Mouse (Mus musculus) myocyte (in vitro differentiated cells): ENCODE results near the gene Mospd2. TPM values are rescaled to one million over a fixed set of nuclear protein-coding genes. Genes with fewer than 3 reads are reported as not detected.

Experiments used
- H3K27me3 ChIP-seq: one replicate; pipeline ENCODE4 v1.6.1; 2011; ENCODE audit not compliant: control insufficient read depth, insufficient read depth, insufficient read length
- H3K36me3 ChIP-seq: one replicate; pipeline ENCODE4 v1.6.1; 2011; ENCODE audit not compliant: control insufficient read depth, insufficient read depth
- H3K4me2 ChIP-seq: one replicate; pipeline ENCODE4 v1.6.1; 2011; ENCODE audit warnings: low read depth, control low read depth
- H3K4me3 ChIP-seq: one replicate; pipeline ENCODE4 v1.5.1; 2011; ENCODE audit warnings: mild to moderate bottlenecking, control low read depth, moderate library complexity
- H3K79me2 ChIP-seq: one replicate; pipeline ENCODE4 v1.6.1; 2011; ENCODE audit not compliant: control insufficient read depth, insufficient read depth
- H3ac ChIP-seq: one replicate; pipeline ENCODE4 v1.6.1; 2011; ENCODE audit not compliant: control insufficient read depth, insufficient read length
- CEBPB ChIP-seq: IDR thresholded peaks from 2 replicates; pipeline ENCODE4 v1.6.1; 2011; ENCODE audit warnings: mild to moderate bottlenecking, moderate library complexity; ENCODE audit not compliant: poor library complexity, insufficient read depth, severe bottlenecking
- E2F4 ChIP-seq: IDR thresholded peaks from one replicate; pipeline ENCODE4 v1.6.1; 2011; ENCODE audit warnings: mild to moderate bottlenecking, control low read depth, moderate library complexity; ENCODE audit not compliant: insufficient read depth
- MAX ChIP-seq: IDR thresholded peaks from one replicate; pipeline ENCODE4 v1.6.1; 2011; ENCODE audit warnings: low read depth, mild to moderate bottlenecking, control low read depth
- MYOD1 ChIP-seq, 3 experiments: IDR thresholded peaks; one replicate each; pipeline ENCODE4 v1.6.1; 2011; ENCODE audit warnings: control low read depth in 2 of 3, low read depth in 2 of 3, mild to moderate bottlenecking in 2 of 3, moderate library complexity in 1 of 3; ENCODE audit not compliant: insufficient read length in 2 of 3, control insufficient read depth in 1 of 3
- MYOG ChIP-seq, 3 experiments: IDR thresholded peaks; one replicate each; pipeline ENCODE4 v1.6.1; 2011; ENCODE audit warnings: control low read depth in 2 of 3, low read depth in 2 of 3, mild to moderate bottlenecking in 2 of 3; ENCODE audit not compliant: insufficient read length in 2 of 3, control insufficient read depth in 1 of 3, insufficient read depth in 1 of 3
- POLR2A ChIP-seq: IDR thresholded peaks from one replicate; pipeline ENCODE4 v1.6.1; 2011; ENCODE audit warnings: low read depth, mild to moderate bottlenecking, control low read depth, moderate library complexity; ENCODE audit not compliant: insufficient read length
- POLR2AphosphoS2 ChIP-seq: IDR thresholded peaks from one replicate; pipeline ENCODE4 v1.6.1; 2011; ENCODE audit warnings: low read depth, control low read depth; ENCODE audit not compliant: insufficient read length
- REST ChIP-seq: IDR thresholded peaks from one replicate; pipeline ENCODE4 v1.6.1; 2011; ENCODE audit warnings: mild to moderate bottlenecking, control low read depth, moderate library complexity; ENCODE audit not compliant: insufficient read depth, insufficient read length
- SRF ChIP-seq: IDR thresholded peaks from one replicate; pipeline ENCODE4 v1.6.1; 2011; ENCODE audit warnings: low read depth; ENCODE audit not compliant: control insufficient read depth, insufficient read length
- TCF12 ChIP-seq: IDR thresholded peaks from one replicate; pipeline ENCODE4 v1.6.1; 2011; ENCODE audit warnings: mild to moderate bottlenecking, control low read depth; ENCODE audit not compliant: poor library complexity, insufficient read depth, severe bottlenecking
- TCF3 ChIP-seq: IDR thresholded peaks from one replicate; pipeline ENCODE4 v1.6.1; 2011; ENCODE audit warnings: low read depth, control low read depth; ENCODE audit not compliant: insufficient read length
- USF1 ChIP-seq: IDR thresholded peaks from one replicate; pipeline ENCODE4 v1.6.1; 2011; ENCODE audit warnings: low read depth, mild to moderate bottlenecking, control low read depth, moderate library complexity
- polyA plus RNA-seq: library from polyadenylated mRNA; unstranded; fragments of >200 nt; fragmentation: generic; extraction: Trizol; gene quantifications from one replicate; pipeline ENCODE4 v1.2.1, GENCODE M21; 2012; ENCODE audit warnings: missing spikeins

Mospd2 gene
- polyA plus RNA-seq, 1 experiment, result 4.9 TPM

- no peak for TF ChIP-seq SRF
- no peak for TF ChIP-seq POLR2AphosphoS2
- no peak for TF ChIP-seq MYOD1 (IDR thresholded peaks at IDR 0.05; ENCODE audit: control insufficient read depth in 1 of 3, insufficient read length in 2 of 3, low read depth in 2 of 3)
- no peak for TF ChIP-seq CEBPB
- no peak for TF ChIP-seq TCF3
- TF ChIP-seq MAX, result no peak
- TF ChIP-seq USF1, result no peak
- TF ChIP-seq MYOG (IDR thresholded peaks at IDR 0.05; ENCODE audit: control insufficient read depth in 1 of 3, insufficient read depth in 1 of 3, insufficient read length in 2 of 3, low read depth in 2 of 3), result no peak
- Histone ChIP-seq H3ac (no peak overlapping the region), H3K4me2 (no peak overlapping the region), H3K79me2 (no peaks in the 10 kb centered on the region), H3K27me3 (no peaks in the 10 kb centered on the region), H3K4me3 (no peak overlapping the region), H3K36me3 (no peaks in the 10 kb centered on the region)
Observed at GRCm38 (mm10) chrX:164912186-164912585, 68.0 kb downstream of the Mospd2 start.

GRCm38 (mm10) chrX:164901847-164902246 lies 78.3 kb downstream of the Mospd2 start:
- Histone ChIP-seq H3K79me2 (no peaks in the 10 kb centered on the region), H3K4me2 (no peak overlapping the region), H3K36me3 (no peaks in the 10 kb centered on the region), H3K4me3 (no peak overlapping the region), H3ac (no peak overlapping the region), H3K27me3 (no peaks in the 10 kb centered on the region)
- TF ChIP-seq MYOG (IDR thresholded peaks at IDR 0.05; ENCODE audit: control insufficient read depth in 1 of 3, insufficient read depth in 1 of 3, insufficient read length in 2 of 3, low read depth in 2 of 3) (no peak), SRF (no peak)

- Histone ChIP-seq H3K27me3 (no peaks in the 10 kb centered on the region), H3K36me3 (no peaks in the 10 kb centered on the region), H3ac (no peak overlapping the region), H3K4me2 (no peak overlapping the region), H3K4me3 (no peak overlapping the region), H3K79me2 (no peaks in the 10 kb centered on the region)
- no peak for TF ChIP-seq TCF3
- TF ChIP-seq E2F4, result no peak
- TF ChIP-seq USF1, result no peak
- no peak for TF ChIP-seq MYOD1 (IDR thresholded peaks at IDR 0.05; ENCODE audit: control insufficient read depth in 1 of 3, insufficient read length in 2 of 3, low read depth in 2 of 3)
- no peak for TF ChIP-seq POLR2AphosphoS2
- TF ChIP-seq MYOG (IDR thresholded peaks at IDR 0.05; ENCODE audit: control insufficient read depth in 1 of 3, insufficient read depth in 1 of 3, insufficient read length in 2 of 3, low read depth in 2 of 3), result no peak
Observed at GRCm38 (mm10) chrX:164899805-164900204, 80.4 kb downstream of the Mospd2 start.

GRCm38 (mm10) chrX:164886260-164886659 lies 93.9 kb downstream of the Mospd2 start:
- Histone ChIP-seq H3K36me3 (no peaks in the 10 kb centered on the region), H3K4me3 (no peak overlapping the region), H3K27me3 (no peaks in the 10 kb centered on the region), H3K79me2 (no peaks in the 10 kb centered on the region), H3ac (no peak overlapping the region), H3K4me2 (no peak overlapping the region)
- no peak for TF ChIP-seq MAX
- no peak for TF ChIP-seq E2F4
- no peak for TF ChIP-seq REST
- no peak for TF ChIP-seq CEBPB
- no peak for TF ChIP-seq TCF3
- TF ChIP-seq SRF, result no peak
- TF ChIP-seq TCF12, result no peak
- no peak for TF ChIP-seq POLR2AphosphoS2
- TF ChIP-seq USF1, result no peak
- no peak for TF ChIP-seq POLR2A
- no peak for TF ChIP-seq MYOG (IDR thresholded peaks at IDR 0.05; ENCODE audit: control insufficient read depth in 1 of 3, insufficient read depth in 1 of 3, insufficient read length in 2 of 3, low read depth in 2 of 3)
- no peak for TF ChIP-seq MYOD1 (IDR thresholded peaks at IDR 0.05; ENCODE audit: control insufficient read depth in 1 of 3, insufficient read length in 2 of 3, low read depth in 2 of 3)

Other genes starting within 250 kb of the Mospd2 start
- 0.70 TPM for gene Fancb, start 217 bp upstream of the Mospd2 start, polyA plus RNA-seq
- not detected for gene Gm17604, start 24.5 kb upstream of the Mospd2 start, polyA plus RNA-seq